Mouse (Mus musculus): ENCODE measurements at regions not wholly inside any gene's neighbourhood (a gene's known extent, or its start where the extent isn't known, plus 50 kb on each side); places are given as distances from the start of the nearest gene placed in this dataset.

DNA sequence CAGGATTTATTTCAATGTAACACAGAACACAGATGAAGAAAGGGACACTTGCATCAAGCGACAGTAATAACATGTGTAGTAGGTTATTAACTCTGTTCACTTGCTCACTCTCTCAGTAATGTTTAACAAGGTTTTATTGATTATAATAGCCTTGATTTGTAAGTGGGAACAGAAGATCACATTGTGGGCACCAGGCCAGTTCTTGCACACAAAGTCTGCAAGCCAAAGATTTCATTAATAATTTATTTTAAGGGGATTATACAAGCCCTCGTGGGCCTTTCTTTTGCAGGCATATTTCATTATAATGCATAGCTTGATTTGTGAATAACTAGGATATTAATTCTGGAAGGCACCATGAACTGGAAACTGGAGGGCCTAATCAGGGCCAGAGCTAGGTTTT, 83.0 kb downstream of the Aldh8a1 start:
- TF ChIP-seq CTCF (IDR thresholded peaks at IDR 0.05), result no peak
- no peak for TF ChIP-seq POLR2A (IDR thresholded peaks at IDR 0.05; ENCODE audit: insufficient read depth, low read depth, low read length)

Measured in heart, adult 2 months (tissue).